Mouse (Mus musculus): ENCODE measurements around the gene Btbd18. TPM values are rescaled to one million over a fixed set of nuclear protein-coding genes. Genes with fewer than 3 reads are reported as not detected.

The Btbd18 gene
- polyA plus RNA-seq (2015; fragmentation: Nextera tagmentation; extraction: Ambion mirVana) = 0.18 and 0.22 TPM in 2 replicates

DNA sequence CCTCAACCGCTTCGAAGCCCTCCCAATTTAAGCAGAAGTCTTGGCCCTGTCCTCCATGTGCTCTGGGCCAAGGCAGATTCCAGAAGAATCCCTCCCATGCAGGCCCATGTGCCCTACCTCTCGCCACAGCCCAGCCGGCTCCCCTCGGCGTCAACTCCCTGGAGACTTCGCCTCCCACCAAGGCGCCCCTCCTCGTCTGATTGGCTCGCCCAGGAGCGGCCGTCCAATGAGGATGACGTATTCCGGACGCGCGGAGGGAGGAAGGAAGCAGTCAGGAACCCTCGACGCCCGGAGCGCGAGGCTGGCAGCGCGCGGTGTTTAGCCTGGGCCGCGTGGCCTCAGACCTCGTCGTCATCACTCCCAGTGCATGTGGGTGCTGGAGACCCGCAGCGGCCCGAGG lies at the start of gene Btbd18:
Gene Btbd18 (plus strand): TSS at position 274 of the 400 bp plus-strand sequence.
- Histone ChIP-seq H3K36me3 (no peaks in the 10 kb centered on the region), H3K4me2 (no peak within 1 kb of the TSS), H3K27ac (no peak within 1 kb of the TSS), H3K4me1 (no peaks in the 10 kb centered on the region), H3K4me3 (replicated peaks) (no peak within 1 kb of the TSS), H3K27me3 (replicated peaks) (no peaks in the 10 kb centered on the region), H3K9me3 (no peaks in the 10 kb centered on the region), H3K9ac (no peak within 1 kb of the TSS)
- no peak for ATAC-seq (ENCODE audit: insufficient read depth, low FRiP score, low read depth)
- 90% methylated on average over 28 of the region's 32 CpGs for WGBS

- Histone ChIP-seq H3K4me2 (no peak overlapping the region), H3K4me3 (replicated peaks) (no peak overlapping the region), H3K27ac (no peak overlapping the region), H3K27me3 (replicated peaks) (no peaks in the 10 kb centered on the region), H3K36me3 (peaks cover 77% of the 10 kb centered on the region), H3K9me3 (no peaks in the 10 kb centered on the region), H3K4me1 (no peaks in the 10 kb centered on the region), H3K9ac (no peak overlapping the region)
- ATAC-seq (ENCODE audit: insufficient read depth, low FRiP score, low read depth) = no peak
- WGBS = 90% methylated on average over 6 of the region's 6 CpGs
Measured at GRCm38 (mm10) chr2:84612764-84613163, 46.1 kb upstream of the Btbd18 start.

- ATAC-seq (ENCODE audit: insufficient read depth, low FRiP score, low read depth) = 0 out of 2 replicates have a peak, but pooled peaks have one; percentile 41
- H3K9me3 ChIP-seq = no peaks in the 10 kb centered on the region
- 64% methylated on average over 3 of the region's 3 CpGs for WGBS
- peaks cover 9% of the 10 kb centered on the region; the same call in 1 of the 2 replicates for H3K4me1 ChIP-seq
- H3K27me3 ChIP-seq (replicated peaks) = no peaks in the 10 kb centered on the region
- peaks cover 61% of the 10 kb centered on the region for H3K36me3 ChIP-seq
- no peak overlapping the region for H3K27ac ChIP-seq
- H3K4me3 ChIP-seq (replicated peaks) = no peak overlapping the region
- no peak overlapping the region for H3K4me2 ChIP-seq
- no peak overlapping the region for H3K9ac ChIP-seq
Measured at GRCm38 (mm10) chr2:84617637-84618515, 41.0 kb upstream of the Btbd18 start.

GRCm38 (mm10) chr2:84618914-84619313 lies 40.0 kb upstream of the Btbd18 start:
- Histone ChIP-seq H3K4me1 (peaks cover 9% of the 10 kb centered on the region; the same call in 1 of the 2 replicates), H3K4me2 (no peak overlapping the region), H3K9ac (no peak overlapping the region), H3K27me3 (replicated peaks) (no peaks in the 10 kb centered on the region), H3K27ac (peak overlapping the region; percentile 46), H3K36me3 (peaks cover 55% of the 10 kb centered on the region), H3K9me3 (no peaks in the 10 kb centered on the region), H3K4me3 (replicated peaks) (no peak overlapping the region)
- ATAC-seq (ENCODE audit: insufficient read depth, low FRiP score, low read depth) = peak; percentile 50
- 64% methylated on average over 2 of the region's 2 CpGs for WGBS

GRCm38 (mm10) chr2:84619646-84620340 lies 39.1 kb upstream of the Btbd18 start:
- H3K4me2 ChIP-seq = no peak overlapping the region
- H3K9me3 ChIP-seq = no peaks in the 10 kb centered on the region
- H3K4me1 ChIP-seq = peaks cover 14% of the 10 kb centered on the region; the same call in 1 of the 2 replicates
- H3K27me3 ChIP-seq (replicated peaks) = no peaks in the 10 kb centered on the region
- H3K9ac ChIP-seq = no peak overlapping the region
- peak overlapping the region; percentile 46; the same call in 1 of the 2 replicates for H3K27ac ChIP-seq
- peaks cover 47% of the 10 kb centered on the region for H3K36me3 ChIP-seq
- no peak; the same call in 1 of the 2 replicates for ATAC-seq (ENCODE audit: insufficient read depth, low FRiP score, low read depth)
- H3K4me3 ChIP-seq (replicated peaks) = no peak overlapping the region
- WGBS = 95% methylated on average over 21 of the region's 21 CpGs

DNA sequence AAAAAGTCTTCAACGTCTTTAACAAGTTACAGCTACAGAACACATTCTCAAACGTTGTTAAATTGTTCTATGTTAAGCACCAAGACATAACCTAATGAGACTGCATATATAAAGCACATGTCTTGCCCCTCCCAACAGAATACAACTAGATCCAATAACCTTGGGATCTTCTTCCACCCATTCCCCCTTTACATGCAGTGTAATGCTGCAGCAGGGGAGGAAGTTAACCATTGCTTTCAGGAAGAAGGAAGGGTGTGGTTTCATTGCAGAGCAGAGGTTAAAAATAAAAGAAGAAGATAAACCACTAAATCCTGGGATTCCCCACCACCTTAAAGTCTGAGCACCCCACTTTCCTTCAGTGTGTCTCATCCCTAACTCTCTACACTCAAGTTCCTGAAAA lies 36.2 kb upstream of the Btbd18 start:
- no peak overlapping the region for H3K9ac ChIP-seq
- no peak overlapping the region for H3K4me2 ChIP-seq
- no peak overlapping the region for H3K27ac ChIP-seq
- H3K9me3 ChIP-seq = no peaks in the 10 kb centered on the region
- no peak overlapping the region for H3K4me3 ChIP-seq (replicated peaks)
- ATAC-seq (ENCODE audit: insufficient read depth, low FRiP score, low read depth) = no peak
- H3K27me3 ChIP-seq (replicated peaks) = no peaks in the 10 kb centered on the region
- peaks cover 14% of the 10 kb centered on the region; the same call in 1 of the 2 replicates for H3K4me1 ChIP-seq
- 71% methylated on average over 2 of the region's 2 CpGs for WGBS
- peaks cover 26% of the 10 kb centered on the region for H3K36me3 ChIP-seq

DNA sequence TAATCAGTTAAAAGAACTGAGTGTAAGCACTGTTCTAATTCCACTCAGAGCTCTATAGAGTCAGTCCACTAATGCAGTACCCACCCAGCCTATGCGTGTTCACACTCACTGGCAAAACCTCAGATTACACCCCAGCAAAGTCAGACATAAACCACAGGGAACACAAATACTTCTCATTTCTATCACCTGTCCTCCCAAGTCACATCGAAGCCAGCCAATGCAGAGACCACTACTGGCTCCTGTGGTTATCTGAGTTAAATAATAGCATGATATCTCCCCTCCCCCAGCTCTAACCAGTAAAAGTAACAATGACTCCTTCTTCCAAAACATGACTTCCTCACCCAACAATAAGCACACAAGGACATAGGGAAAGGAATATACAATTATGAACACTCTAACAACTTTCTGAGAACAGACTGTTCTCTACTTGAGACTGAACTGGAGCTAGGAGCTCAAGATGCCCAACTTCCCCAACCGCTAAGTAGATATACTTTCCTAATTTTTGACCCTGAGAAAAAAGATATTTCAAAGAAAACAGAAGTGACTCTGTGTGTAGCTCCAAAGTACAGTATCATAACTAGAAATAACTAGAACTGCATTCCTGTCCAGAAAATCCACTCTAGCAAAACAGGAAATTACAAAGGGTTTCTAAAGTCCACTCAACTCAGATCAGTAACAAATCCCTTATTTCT lies 35.3 kb upstream of the Btbd18 start:
- 84% methylated on average over 3 of the region's 3 CpGs for WGBS
- Histone ChIP-seq H3K4me2 (no peak overlapping the region), H3K36me3 (peaks cover 26% of the 10 kb centered on the region), H3K4me3 (replicated peaks) (no peak overlapping the region), H3K9ac (no peak overlapping the region), H3K4me1 (peaks cover 14% of the 10 kb centered on the region), H3K9me3 (no peaks in the 10 kb centered on the region), H3K27ac (peak overlapping the region; percentile 19; the same call in 1 of the 2 replicates), H3K27me3 (replicated peaks) (no peaks in the 10 kb centered on the region)
- no peak for ATAC-seq (ENCODE audit: insufficient read depth, low FRiP score, low read depth)

DNA sequence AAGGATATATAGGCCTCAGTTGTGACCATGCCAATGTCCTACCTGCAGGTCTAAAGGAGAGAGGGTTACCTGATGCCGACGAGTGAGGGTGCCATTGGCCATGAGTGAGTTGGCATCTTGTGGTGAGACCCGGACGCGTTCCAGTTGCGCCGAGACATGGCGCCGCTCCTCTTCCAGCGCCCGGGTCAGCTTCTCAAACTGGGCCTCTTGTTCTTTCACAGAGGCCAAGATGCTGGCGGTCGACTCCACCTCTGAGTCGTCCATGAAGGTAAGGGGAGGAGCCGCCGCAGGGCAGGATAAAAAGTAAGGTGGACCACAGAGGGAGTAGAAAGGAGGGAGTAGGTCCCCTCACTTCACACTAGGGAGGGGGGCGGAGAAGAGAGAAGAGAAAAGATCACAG lies 34.7 kb upstream of the Btbd18 start:
- Histone ChIP-seq H3K36me3 (peaks cover 21% of the 10 kb centered on the region), H3K4me3 (replicated peaks) (no peak overlapping the region), H3K9me3 (no peaks in the 10 kb centered on the region), H3K27ac (no peak overlapping the region), H3K9ac (no peak overlapping the region), H3K27me3 (replicated peaks) (no peaks in the 10 kb centered on the region), H3K4me1 (peaks cover 10% of the 10 kb centered on the region), H3K4me2 (no peak overlapping the region)
- WGBS = 92% methylated on average over 17 of the region's 17 CpGs
- ATAC-seq (ENCODE audit: insufficient read depth, low FRiP score, low read depth) = no peak

GRCm38 (mm10) chr2:84626366-84626975 lies 32.4 kb upstream of the Btbd18 start:
- Histone ChIP-seq H3K27ac (peak overlapping the region; percentile 42), H3K4me1 (peaks cover 5% of the 10 kb centered on the region; the same call in 1 of the 2 replicates), H3K4me3 (replicated peaks) (no peak overlapping the region), H3K36me3 (peaks cover 3% of the 10 kb centered on the region; the same call in 1 of the 2 replicates), H3K9ac (no peak overlapping the region), H3K9me3 (no peaks in the 10 kb centered on the region), H3K4me2 (no peak overlapping the region), H3K27me3 (replicated peaks) (no peaks in the 10 kb centered on the region)
- ATAC-seq (ENCODE audit: insufficient read depth, low FRiP score, low read depth) = no peak
- 62% methylated on average over 7 of the region's 7 CpGs for WGBS

DNA sequence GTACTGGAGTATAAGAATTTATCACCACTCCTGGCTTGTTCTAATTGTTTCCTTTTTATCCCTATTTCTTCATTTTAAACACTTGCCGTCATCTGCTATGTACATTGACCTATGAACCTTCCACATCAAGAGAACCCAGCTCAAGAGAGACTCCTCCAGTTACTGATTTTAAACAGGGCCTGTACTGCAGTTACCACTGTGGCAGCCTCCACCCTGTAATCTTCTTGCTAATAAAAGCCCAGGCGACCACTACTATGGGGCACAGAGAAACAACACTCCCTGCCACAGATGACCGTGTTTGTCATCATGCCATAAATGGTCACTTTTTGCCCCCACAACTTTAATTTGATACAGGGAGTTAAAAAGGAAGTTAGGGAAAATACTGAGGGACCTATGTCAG lies 31.8 kb upstream of the Btbd18 start:
- H3K4me1 ChIP-seq = peaks cover 6% of the 10 kb centered on the region
- no peaks in the 10 kb centered on the region for H3K9me3 ChIP-seq
- ATAC-seq (ENCODE audit: insufficient read depth, low FRiP score, low read depth) = peak; percentile 36; the same call in 1 of the 2 replicates
- peak overlapping the region; percentile 42; the same call in 1 of the 2 replicates for H3K27ac ChIP-seq
- H3K27me3 ChIP-seq (replicated peaks) = no peaks in the 10 kb centered on the region
- H3K4me3 ChIP-seq (replicated peaks) = no peak overlapping the region
- H3K36me3 ChIP-seq = peaks cover 3% of the 10 kb centered on the region; the same call in 1 of the 2 replicates
- H3K4me2 ChIP-seq = no peak overlapping the region
- WGBS = 36% methylated on average over 3 of the region's 3 CpGs
- H3K9ac ChIP-seq = no peak overlapping the region

DNA sequence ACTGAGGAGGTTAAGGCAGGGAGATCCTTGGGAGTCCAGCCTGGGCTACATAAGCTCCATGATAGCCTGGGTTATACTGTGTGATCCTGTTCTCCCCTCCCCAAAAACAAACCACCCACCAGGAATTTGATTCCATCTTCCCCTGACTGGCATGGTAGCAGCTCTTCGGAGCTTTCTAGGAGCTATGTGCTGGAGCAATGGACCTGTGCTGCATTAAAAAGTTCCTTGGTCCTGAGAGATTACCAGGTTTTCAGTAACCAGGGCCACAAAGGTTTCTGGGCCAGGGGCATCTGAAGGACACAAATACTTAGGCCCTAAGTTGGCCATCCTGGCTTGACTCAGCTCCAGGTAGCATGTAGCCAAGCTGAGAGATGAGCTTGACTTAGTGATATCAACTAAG lies 26.9 kb upstream of the Btbd18 start:
- 94% methylated on average over 1 of the region's 1 CpGs for WGBS
- H3K4me2 ChIP-seq = no peak overlapping the region
- ATAC-seq (ENCODE audit: insufficient read depth, low FRiP score, low read depth) = no peak
- peaks cover 25% of the 10 kb centered on the region for H3K4me1 ChIP-seq
- H3K36me3 ChIP-seq = no peaks in the 10 kb centered on the region
- H3K9me3 ChIP-seq = no peaks in the 10 kb centered on the region
- H3K27ac ChIP-seq = peak overlapping the region; percentile 85
- H3K4me3 ChIP-seq (replicated peaks) = no peak overlapping the region
- no peaks in the 10 kb centered on the region for H3K27me3 ChIP-seq (replicated peaks)
- H3K9ac ChIP-seq = no peak overlapping the region

All from stomach, embryonic 15.5 days (tissue).